Mouse (Mus musculus): ENCODE measurements around the gene Macrod2. TPM values are rescaled to one million over a fixed set of nuclear protein-coding genes. Genes with fewer than 3 reads are reported as not detected.

The Macrod2 gene
- polyA plus RNA-seq, 1 experiment from 2014 or later, result 28.7 TPM

- H3K4me3 ChIP-seq (ENCODE audit: low read length), result no peak overlapping the region
- H3K4me2 ChIP-seq (replicated peaks; ENCODE audit: low read depth, low read length), result no peak overlapping the region
- H3K9ac ChIP-seq (replicated peaks; ENCODE audit: low read length), result no peak overlapping the region
- no peaks in the 10 kb centered on the region for H3K27me3 ChIP-seq (ENCODE audit: insufficient read depth, low read length)
- WGBS, result 68% methylated on average over 9 of the region's 9 CpGs
- H3K27ac ChIP-seq (ENCODE audit: low read length), result no peak overlapping the region
- no peaks in the 10 kb centered on the region for H3K9me3 ChIP-seq (ENCODE audit: low read length)
- no peaks in the 10 kb centered on the region for H3K4me1 ChIP-seq (ENCODE audit: insufficient read depth, low read length)
- no peak for ATAC-seq (ENCODE audit: low FRiP score, low TSS enrichment)
- H3K36me3 ChIP-seq (ENCODE audit: insufficient read depth, low read length), result no peaks in the 10 kb centered on the region
These were observed 458.4 kb downstream of the Macrod2 start for GRCm38 (mm10) chr2:140853538-140853937.

- Histone ChIP-seq H3K27ac (ENCODE audit: low read length) (no peak overlapping the region), H3K4me3 (ENCODE audit: low read length) (no peak overlapping the region), H3K4me1 (ENCODE audit: insufficient read depth, low read length) (no peaks in the 10 kb centered on the region), H3K36me3 (ENCODE audit: insufficient read depth, low read length) (no peaks in the 10 kb centered on the region), H3K9ac (replicated peaks; ENCODE audit: low read length) (no peak overlapping the region), H3K27me3 (ENCODE audit: insufficient read depth, low read length) (no peaks in the 10 kb centered on the region), H3K4me2 (replicated peaks; ENCODE audit: low read depth, low read length) (no peak overlapping the region), H3K9me3 (ENCODE audit: low read length) (no peaks in the 10 kb centered on the region)
- WGBS, result 44% methylated on average over 1 of the region's 1 CpGs
- no peak for ATAC-seq (ENCODE audit: low FRiP score, low TSS enrichment)
These were observed 466.2 kb downstream of the Macrod2 start for GRCm38 (mm10) chr2:140861356-140861755.

- Histone ChIP-seq H3K4me1 (ENCODE audit: insufficient read depth, low read length) (no peaks in the 10 kb centered on the region), H3K9me3 (ENCODE audit: low read length) (no peaks in the 10 kb centered on the region), H3K9ac (replicated peaks; ENCODE audit: low read length) (no peak overlapping the region), H3K36me3 (ENCODE audit: insufficient read depth, low read length) (no peaks in the 10 kb centered on the region), H3K27me3 (ENCODE audit: insufficient read depth, low read length) (no peaks in the 10 kb centered on the region), H3K4me2 (replicated peaks; ENCODE audit: low read depth, low read length) (no peak overlapping the region), H3K4me3 (ENCODE audit: low read length) (no peak overlapping the region), H3K27ac (ENCODE audit: low read length) (no peak overlapping the region)
- WGBS, result 90% methylated on average over 4 of the region's 4 CpGs
- ATAC-seq (ENCODE audit: low FRiP score, low TSS enrichment), result no peak
These were observed 467.6 kb downstream of the Macrod2 start for GRCm38 (mm10) chr2:140862736-140863135.

- Histone ChIP-seq H3K4me3 (ENCODE audit: low read length) (no peak overlapping the region), H3K27me3 (ENCODE audit: insufficient read depth, low read length) (no peaks in the 10 kb centered on the region), H3K4me2 (replicated peaks; ENCODE audit: low read depth, low read length) (no peak overlapping the region), H3K9ac (replicated peaks; ENCODE audit: low read length) (no peak overlapping the region), H3K27ac (ENCODE audit: low read length) (no peak overlapping the region), H3K4me1 (ENCODE audit: insufficient read depth, low read length) (no peaks in the 10 kb centered on the region), H3K36me3 (ENCODE audit: insufficient read depth, low read length) (no peaks in the 10 kb centered on the region), H3K9me3 (ENCODE audit: low read length) (no peaks in the 10 kb centered on the region)
- no peak for ATAC-seq (ENCODE audit: low FRiP score, low TSS enrichment)
- WGBS, result 91% methylated on average over 1 of the region's 1 CpGs
These were observed 470.5 kb downstream of the Macrod2 start for GRCm38 (mm10) chr2:140865636-140866035.

- H3K4me1 ChIP-seq (ENCODE audit: insufficient read depth, low read length), result no peaks in the 10 kb centered on the region
- 92% methylated on average over 5 of the region's 5 CpGs for WGBS
- ATAC-seq (ENCODE audit: low FRiP score, low TSS enrichment), result no peak
- H3K27ac ChIP-seq (ENCODE audit: low read length), result no peak overlapping the region
- H3K4me3 ChIP-seq (ENCODE audit: low read length), result no peak overlapping the region
- no peak overlapping the region for H3K4me2 ChIP-seq (replicated peaks; ENCODE audit: low read depth, low read length)
- H3K36me3 ChIP-seq (ENCODE audit: insufficient read depth, low read length), result no peaks in the 10 kb centered on the region
- H3K27me3 ChIP-seq (ENCODE audit: insufficient read depth, low read length), result no peaks in the 10 kb centered on the region
- no peaks in the 10 kb centered on the region for H3K9me3 ChIP-seq (ENCODE audit: low read length)
- H3K9ac ChIP-seq (replicated peaks; ENCODE audit: low read length), result no peak overlapping the region
These were observed 472.0 kb downstream of the Macrod2 start for GRCm38 (mm10) chr2:140867116-140867515.

GRCm38 (mm10) chr2:140885176-140885575 is 490.1 kb downstream of the Macrod2 start:
- Histone ChIP-seq H3K36me3 (ENCODE audit: insufficient read depth, low read length) (no peaks in the 10 kb centered on the region), H3K27ac (ENCODE audit: low read length) (no peak overlapping the region), H3K4me1 (ENCODE audit: insufficient read depth, low read length) (no peaks in the 10 kb centered on the region), H3K4me2 (replicated peaks; ENCODE audit: low read depth, low read length) (no peak overlapping the region), H3K27me3 (ENCODE audit: insufficient read depth, low read length) (no peaks in the 10 kb centered on the region), H3K9ac (replicated peaks; ENCODE audit: low read length) (no peak overlapping the region), H3K9me3 (ENCODE audit: low read length) (no peaks in the 10 kb centered on the region), H3K4me3 (ENCODE audit: low read length) (no peak overlapping the region)
- no peak for ATAC-seq (ENCODE audit: low FRiP score, low TSS enrichment)

- H3K4me3 ChIP-seq (ENCODE audit: low read length), result no peak overlapping the region
These were observed 495.6 kb downstream of the Macrod2 start for GRCm38 (mm10) chr2:140890683-140891082.

GRCm38 (mm10) chr2:140896396-140897082 is 501.4 kb downstream of the Macrod2 start:
- 69% methylated on average over 3 of the region's 3 CpGs for WGBS
- H3K27me3 ChIP-seq (ENCODE audit: insufficient read depth, low read length), result no peaks in the 10 kb centered on the region
- H3K27ac ChIP-seq (ENCODE audit: low read length), result no peak overlapping the region
- ATAC-seq (ENCODE audit: low FRiP score, low TSS enrichment), result no peak
- no peak overlapping the region for H3K4me2 ChIP-seq (replicated peaks; ENCODE audit: low read depth, low read length)
- no peak overlapping the region for H3K4me3 ChIP-seq (ENCODE audit: low read length)
- no peaks in the 10 kb centered on the region for H3K4me1 ChIP-seq (ENCODE audit: insufficient read depth, low read length)
- H3K9me3 ChIP-seq (ENCODE audit: low read length), result no peaks in the 10 kb centered on the region
- no peak overlapping the region for H3K9ac ChIP-seq (replicated peaks; ENCODE audit: low read length)
- H3K36me3 ChIP-seq (ENCODE audit: insufficient read depth, low read length), result no peaks in the 10 kb centered on the region

More at GRCm38 (mm10) chr2:140890683-140891082, 495.6 kb downstream of the Macrod2 start:
- Histone ChIP-seq H3K27ac (ENCODE audit: low read length) (no peak overlapping the region), H3K9ac (replicated peaks; ENCODE audit: low read length) (no peak overlapping the region), H3K36me3 (ENCODE audit: insufficient read depth, low read length) (no peaks in the 10 kb centered on the region), H3K27me3 (ENCODE audit: insufficient read depth, low read length) (no peaks in the 10 kb centered on the region), H3K9me3 (ENCODE audit: low read length) (no peaks in the 10 kb centered on the region), H3K4me2 (replicated peaks; ENCODE audit: low read depth, low read length) (no peak overlapping the region), H3K4me1 (ENCODE audit: insufficient read depth, low read length) (no peaks in the 10 kb centered on the region)
- ATAC-seq (ENCODE audit: low FRiP score, low TSS enrichment), result no peak

GRCm38 (mm10) chr2:140898408-140898985 is 503.4 kb downstream of the Macrod2 start:
- H3K4me3 ChIP-seq (ENCODE audit: low read length), result no peak overlapping the region
- H3K4me2 ChIP-seq (replicated peaks; ENCODE audit: low read depth, low read length), result no peak overlapping the region
- WGBS, result 64% methylated on average over 7 of the region's 7 CpGs
- H3K36me3 ChIP-seq (ENCODE audit: insufficient read depth, low read length), result no peaks in the 10 kb centered on the region
- no peaks in the 10 kb centered on the region for H3K9me3 ChIP-seq (ENCODE audit: low read length)
- H3K9ac ChIP-seq (replicated peaks; ENCODE audit: low read length), result no peak overlapping the region
- H3K4me1 ChIP-seq (ENCODE audit: insufficient read depth, low read length), result no peaks in the 10 kb centered on the region
- H3K27me3 ChIP-seq (ENCODE audit: insufficient read depth, low read length), result no peaks in the 10 kb centered on the region
- no peak for ATAC-seq (ENCODE audit: low FRiP score, low TSS enrichment)
- no peak overlapping the region for H3K27ac ChIP-seq (ENCODE audit: low read length)

GRCm38 (mm10) chr2:140905331-140905730 is 510.2 kb downstream of the Macrod2 start:
- Histone ChIP-seq H3K36me3 (ENCODE audit: insufficient read depth, low read length) (no peaks in the 10 kb centered on the region), H3K9ac (replicated peaks; ENCODE audit: low read length) (no peak overlapping the region), H3K4me1 (ENCODE audit: insufficient read depth, low read length) (no peaks in the 10 kb centered on the region), H3K9me3 (ENCODE audit: low read length) (no peaks in the 10 kb centered on the region), H3K27ac (ENCODE audit: low read length) (no peak overlapping the region), H3K27me3 (ENCODE audit: insufficient read depth, low read length) (no peaks in the 10 kb centered on the region), H3K4me3 (ENCODE audit: low read length) (no peak overlapping the region), H3K4me2 (replicated peaks; ENCODE audit: low read depth, low read length) (no peak overlapping the region)
- no peak for ATAC-seq (ENCODE audit: low FRiP score, low TSS enrichment)
- 83% methylated on average over 4 of the region's 4 CpGs for WGBS

Measured in kidney, embryonic 16.5 days (tissue).